Mouse (Mus musculus) brain, adult 10 weeks (tissue): Measurements from ENCODE around the gene Pou6f1. TPM values are rescaled to one million over a fixed set of nuclear protein-coding genes. Genes with fewer than 3 reads are reported as not detected.

Source experiments
- polyA plus RNA-seq: library from polyadenylated mRNA; stranded (reverse); fragments of 350-450 nt; fragmentation: Illumina TruSeq; extraction: RNeasy Lipid Tissue Mini Kit (QIAGEN cat#74804); gene quantifications from one replicate; pipeline ENCODE4 v1.2.3, GENCODE M21; 2015; ENCODE audit warnings: low read depth, low replicate concordance

The Pou6f1 gene
- polyA plus RNA-seq = 102 TPM

DNA sequence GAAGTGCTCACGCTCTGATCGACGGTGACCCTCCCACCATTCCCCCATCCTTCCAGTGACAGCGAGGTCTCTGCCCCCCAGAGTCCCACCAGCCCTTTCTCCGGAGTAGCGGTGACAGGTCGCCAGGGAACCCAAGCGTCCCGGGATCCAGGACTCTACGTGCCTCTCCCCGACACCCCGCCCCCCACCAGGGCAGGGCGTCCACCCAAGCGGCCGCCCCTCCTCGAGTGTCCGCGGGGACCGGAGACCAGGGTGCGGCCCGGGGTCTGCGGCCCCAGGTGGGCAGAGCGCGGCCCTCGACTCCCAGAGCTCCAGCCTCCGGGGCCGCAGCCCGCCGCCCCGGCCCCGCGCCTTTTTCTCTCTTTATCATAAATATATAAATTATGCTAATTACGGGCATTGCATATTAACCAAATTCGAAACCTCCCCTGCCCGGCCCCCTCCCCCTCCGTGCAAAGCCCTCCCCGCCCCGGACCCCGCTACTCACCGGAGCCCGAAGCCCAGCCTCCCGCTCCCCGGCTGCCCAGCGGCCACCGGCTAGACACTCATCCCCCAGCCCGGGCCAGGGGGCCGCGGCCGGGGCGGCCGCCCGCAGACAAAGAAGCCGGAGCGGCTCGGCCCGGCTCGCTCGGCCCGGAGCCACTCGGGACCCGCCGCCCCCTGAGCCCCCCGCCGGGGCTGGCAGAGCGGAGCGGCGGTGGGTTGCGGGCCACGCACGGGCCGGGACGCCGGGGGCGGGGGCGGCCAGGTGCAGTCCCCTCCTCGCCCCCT, at the start of gene Pou6f1:
Gene Pou6f1, minus strand, starts transcription at position 709 of the 771 bp plus-strand sequence.

DNA sequence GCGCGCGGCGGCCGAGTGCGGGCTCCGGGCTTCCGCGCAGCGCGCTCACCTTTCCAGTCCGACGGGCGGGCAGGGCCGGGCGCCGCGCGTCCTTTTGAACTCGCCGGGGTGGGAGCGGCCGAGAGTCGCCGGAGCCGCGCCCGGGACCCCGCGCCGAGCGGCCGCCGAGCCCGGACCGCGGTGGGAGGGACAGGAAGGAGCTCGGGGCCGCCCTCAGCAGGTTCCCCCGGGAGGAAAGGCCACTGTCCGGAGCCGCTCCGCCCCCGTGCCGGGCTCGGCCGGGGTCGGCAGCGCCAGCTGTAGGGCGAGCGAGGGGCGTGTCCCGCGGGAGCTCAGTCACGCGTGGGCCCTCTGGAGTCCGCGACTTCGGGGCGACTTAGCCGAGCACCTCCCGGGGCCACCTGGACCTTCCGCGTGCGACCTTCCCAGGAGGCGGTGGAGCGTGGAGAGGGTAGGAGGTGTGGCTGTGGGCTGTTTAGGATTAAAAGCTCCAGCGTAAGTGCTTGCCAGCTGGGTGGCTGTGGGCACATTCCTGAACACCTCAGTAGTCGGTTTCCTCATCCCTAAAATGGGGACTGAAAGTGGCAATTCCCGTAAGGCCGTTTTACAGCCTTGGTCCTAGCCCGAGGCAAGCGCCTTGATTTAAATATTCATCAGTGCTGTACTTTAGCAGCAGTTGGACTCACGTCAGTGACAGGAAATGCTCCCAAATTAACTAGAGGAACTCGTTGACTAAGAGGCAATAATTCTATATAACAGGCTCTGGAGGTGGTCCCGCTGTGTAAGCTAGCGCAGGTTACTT, 37.1 kb upstream of the Pou6f1 start, which contains the start of gene Smagp:
Gene Smagp, minus strand, starts transcription at position 241 of the 802 bp plus-strand sequence.

DNA sequence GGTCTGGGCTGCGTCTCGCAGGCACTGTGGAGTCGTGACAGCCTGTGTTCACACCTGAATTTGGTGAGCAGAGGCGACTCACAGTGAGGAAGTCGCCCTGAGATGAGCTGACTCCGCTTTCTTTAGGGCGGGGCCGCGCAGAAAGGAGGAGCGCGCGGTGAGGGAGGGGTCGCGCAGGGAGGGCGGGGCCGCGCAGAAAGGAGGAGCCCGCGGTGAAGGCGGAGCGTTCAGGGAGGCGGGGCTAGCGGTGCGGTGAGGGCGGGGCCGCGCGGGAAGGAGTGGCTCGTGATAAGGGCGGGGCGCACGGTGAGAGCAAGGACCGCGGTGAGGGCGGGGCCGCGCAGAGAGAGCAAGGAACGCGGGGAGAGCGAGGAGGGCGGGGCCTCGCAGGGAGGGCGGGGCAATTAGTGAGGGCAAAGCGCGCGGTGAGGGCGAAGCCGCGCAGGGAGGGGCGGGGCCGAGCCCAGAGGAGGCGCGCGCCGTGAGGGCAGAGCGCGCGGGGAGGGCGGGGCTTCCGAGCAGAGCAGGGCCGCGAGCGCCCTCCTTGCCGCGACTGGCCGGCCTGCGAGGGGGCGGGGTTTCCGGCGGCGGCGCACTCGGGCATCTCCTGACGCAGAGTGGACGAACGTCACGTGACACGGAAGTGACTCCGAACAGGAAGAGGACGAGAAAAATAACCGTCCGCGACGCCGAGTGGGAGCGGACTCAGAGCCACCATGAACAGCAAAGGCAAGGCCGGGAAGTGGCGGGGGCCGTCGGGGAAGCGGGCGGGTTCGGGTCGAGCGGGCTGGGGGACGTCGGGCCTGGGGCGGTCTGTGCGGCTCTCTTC, 15.4 kb upstream of the Pou6f1 start, which contains the start of gene Dazap2:
Gene Dazap2, plus strand, starts transcription at position 354 of the 829 bp plus-strand sequence.

DNA sequence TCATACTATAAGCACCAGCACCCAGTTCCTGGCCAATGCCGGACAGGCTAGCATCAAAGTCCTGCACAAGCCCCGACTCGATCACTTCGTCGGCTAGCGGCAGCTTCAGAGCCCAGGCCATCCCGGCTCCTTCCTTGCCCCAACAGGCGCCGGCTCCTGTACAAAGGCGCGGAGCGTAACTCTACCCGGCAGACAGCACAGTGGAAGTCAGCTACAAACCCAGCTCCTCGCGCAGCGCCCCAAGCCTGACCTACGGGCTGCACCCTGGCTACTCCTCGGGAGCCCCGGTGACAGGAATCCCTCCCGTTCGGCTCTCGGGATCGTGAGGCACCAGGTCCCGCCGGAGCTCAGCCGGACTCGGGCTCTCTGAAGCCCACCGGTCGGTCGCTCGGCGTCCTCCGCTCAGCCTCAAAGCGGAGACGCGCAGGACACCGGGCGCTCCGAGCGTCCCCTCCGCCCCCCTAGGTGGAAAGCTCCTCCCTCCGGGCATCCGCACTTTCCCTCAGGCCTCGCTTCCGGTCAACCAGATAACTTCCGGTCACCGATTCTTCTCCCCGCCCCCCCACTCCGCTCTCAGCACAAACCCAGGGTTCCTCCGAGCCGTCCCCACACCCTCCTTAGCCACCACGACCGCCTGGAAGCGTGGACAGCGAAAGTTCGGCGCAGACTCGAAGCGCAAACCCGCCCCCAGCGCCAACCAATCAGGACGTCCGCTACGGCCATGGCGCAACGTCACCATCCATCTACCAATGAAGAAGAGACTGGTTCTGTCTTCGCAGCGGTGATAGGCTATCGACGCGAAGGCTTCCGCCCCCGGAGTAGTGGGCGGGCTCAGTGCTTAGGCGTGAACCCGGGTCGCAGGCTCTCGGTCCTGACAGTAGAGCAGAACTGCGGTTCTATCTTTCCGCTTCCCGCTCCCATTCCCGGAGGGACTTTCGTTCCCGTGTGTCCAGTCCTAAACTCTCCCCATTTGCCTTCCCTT, 48.2 kb downstream of the Pou6f1 start, which contains the start of gene Tfcp2:
Gene Tfcp2, minus strand, starts transcription at position 683 of the 982 bp plus-strand sequence.

Other genes starting within 250 kb of the Pou6f1 start
- gene Methig1, start 246.8 kb downstream of the Pou6f1 start, polyA plus RNA-seq = not detected
- not detected for gene Mettl7a2, start 246.8 kb downstream of the Pou6f1 start, polyA plus RNA-seq
- gene Higd1c, start 235.4 kb downstream of the Pou6f1 start, polyA plus RNA-seq = not detected
- not detected for gene Gm5475, start 177.8 kb downstream of the Pou6f1 start, polyA plus RNA-seq
- 33.9 TPM for gene Slc11a2, start 174.9 kb downstream of the Pou6f1 start, polyA plus RNA-seq
- 55.5 TPM for gene Letmd1, start 131.0 kb downstream of the Pou6f1 start, polyA plus RNA-seq
- gene Csrnp2, start 104.5 kb downstream of the Pou6f1 start, polyA plus RNA-seq = 13.2 TPM
- gene Tfcp2, start 48.0 kb downstream of the Pou6f1 start, polyA plus RNA-seq = 16.7 TPM
- gene Dazap2, start 15.4 kb upstream of the Pou6f1 start, polyA plus RNA-seq = 161 TPM
- gene Smagp, start 37.0 kb upstream of the Pou6f1 start, polyA plus RNA-seq = 3.5 TPM
- gene Bin2, start 69.6 kb upstream of the Pou6f1 start, polyA plus RNA-seq = 6.3 TPM
- 6.1 TPM for gene Cela1, start 87.9 kb upstream of the Pou6f1 start, polyA plus RNA-seq
- 12.5 TPM for gene Galnt6, start 129.4 kb upstream of the Pou6f1 start, polyA plus RNA-seq
- 25.7 TPM for gene Slc4a8, start 161.8 kb upstream of the Pou6f1 start, polyA plus RNA-seq